Mouse (Mus musculus): ENCODE measurements around the gene Ppp2r5a.
"Not testable (repeated sequence)": the region's sequence is repeated elsewhere in the genome, so short reads cannot be mapped to it uniquely, and the experiment has no call there.

Ppp2r5a gene

DNA sequence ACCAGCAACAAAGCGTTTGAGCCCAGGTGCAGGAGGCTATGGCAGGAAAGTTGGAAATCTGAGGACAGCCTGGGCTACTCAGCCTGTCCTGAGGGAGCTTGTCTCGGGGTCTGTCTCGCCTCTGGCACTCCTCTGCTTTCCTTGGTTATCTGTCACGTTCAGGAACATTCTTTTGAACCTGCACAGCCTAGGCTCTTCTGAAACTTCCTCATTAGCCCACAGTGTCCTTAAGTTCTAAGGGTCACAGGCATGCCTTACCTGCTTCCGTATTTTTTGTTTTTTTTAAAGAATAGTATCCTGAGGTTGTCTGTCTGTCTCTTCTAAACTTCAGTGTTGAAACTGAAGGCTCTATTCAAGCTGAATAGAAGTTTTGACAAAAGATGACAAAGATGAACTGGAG, at the start of gene Ppp2r5a:
Gene Ppp2r5a, minus strand, starts transcription at position 199 of the 400 bp plus-strand sequence.
- no peak for DNase-seq (ENCODE audit: low read depth, low spot score)

DNA sequence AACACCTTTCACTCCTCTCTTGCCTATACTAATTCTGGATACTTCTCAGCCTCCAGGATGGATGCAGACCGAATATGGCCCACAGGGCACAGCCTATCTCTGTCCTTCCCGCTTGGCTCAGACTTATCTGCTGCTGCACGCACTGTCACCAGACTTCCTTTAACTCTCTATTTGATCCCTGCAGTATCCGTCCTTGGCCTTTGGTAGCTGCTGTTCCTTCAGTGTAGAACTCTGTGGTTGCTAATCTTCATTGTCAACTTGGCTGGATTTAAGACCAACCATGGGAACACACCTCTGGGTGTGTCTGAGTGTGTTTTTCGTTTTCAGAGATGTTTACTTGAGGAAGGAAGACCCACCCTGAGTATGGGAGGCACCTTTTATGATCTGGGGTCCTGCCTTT, 47.5 kb upstream of the Ppp2r5a start:
- no peak for DNase-seq (ENCODE audit: low read depth, low spot score)

DNA sequence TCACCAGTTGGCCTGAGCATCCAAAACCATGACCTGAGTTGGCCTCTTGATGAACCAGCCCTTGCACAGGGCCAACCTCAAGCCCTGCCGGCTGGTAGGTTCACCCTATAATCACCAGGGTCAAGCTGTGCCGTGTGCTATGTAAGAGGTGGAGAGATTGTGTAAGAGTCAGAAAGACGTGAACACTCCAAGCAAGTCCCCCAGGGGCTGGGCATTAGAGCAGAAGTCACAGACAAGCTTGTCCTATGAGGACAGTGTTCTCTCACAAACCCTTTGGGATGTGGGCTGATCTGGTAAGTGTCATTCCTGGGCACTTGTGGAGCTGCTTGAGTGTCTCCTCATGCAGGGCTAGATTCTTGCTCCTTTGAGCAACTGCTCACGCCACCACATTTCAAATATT, 46.5 kb upstream of the Ppp2r5a start:
- DNase-seq (ENCODE audit: low read depth, low spot score), result no peak

DNA sequence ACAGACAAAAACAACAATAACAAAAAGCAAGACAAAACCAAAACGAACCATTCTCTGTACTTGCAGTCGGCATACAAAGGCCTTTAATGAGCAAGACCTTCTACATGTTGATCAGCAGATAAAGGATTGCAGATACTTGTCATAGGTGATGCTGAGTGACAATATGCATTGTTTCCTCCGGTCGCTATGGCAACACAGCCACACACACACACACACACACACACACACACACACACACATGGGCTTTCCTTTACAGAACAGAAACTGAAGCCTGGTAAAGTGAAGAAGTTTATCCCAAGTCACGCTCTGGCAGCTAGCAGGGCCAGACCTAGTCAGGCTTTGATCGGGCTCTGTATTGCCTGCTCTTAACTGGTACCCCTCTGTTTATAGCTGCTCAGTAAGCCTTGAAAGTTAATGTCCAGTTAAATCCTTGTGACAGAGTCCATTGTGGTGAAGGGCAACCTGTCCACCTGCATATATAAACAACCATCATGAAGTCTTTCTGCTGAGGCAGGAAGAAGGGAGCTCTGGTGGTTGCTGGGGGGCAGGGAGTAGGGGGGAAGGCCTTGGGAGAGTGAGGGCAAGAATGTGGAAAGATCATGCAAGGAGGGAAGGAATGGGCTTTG, 44.4 kb upstream of the Ppp2r5a start:
- DNase-seq (ENCODE audit: low read depth, low spot score), result peak; percentile 83

DNA sequence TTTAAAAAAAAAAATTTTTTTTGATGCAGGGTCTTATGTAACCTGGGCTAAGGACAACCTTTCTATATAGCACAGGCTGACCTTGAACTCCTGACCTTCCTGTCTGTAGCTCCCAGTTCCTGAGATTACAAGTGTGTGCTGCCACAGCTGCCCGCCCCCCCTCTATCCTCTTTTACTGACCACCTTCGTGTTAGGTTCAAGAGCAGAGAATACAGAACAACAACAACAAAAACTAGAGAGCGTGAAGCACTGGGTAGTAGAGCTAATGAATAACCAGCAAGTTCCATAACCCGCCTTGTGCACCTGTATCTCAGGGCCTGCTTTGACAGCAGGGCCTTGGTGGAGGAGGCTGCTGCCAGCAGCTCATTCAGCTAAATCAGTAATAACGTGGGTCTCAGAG, 43.2 kb upstream of the Ppp2r5a start:
- peak; percentile 85 for DNase-seq (ENCODE audit: low read depth, low spot score)

DNA sequence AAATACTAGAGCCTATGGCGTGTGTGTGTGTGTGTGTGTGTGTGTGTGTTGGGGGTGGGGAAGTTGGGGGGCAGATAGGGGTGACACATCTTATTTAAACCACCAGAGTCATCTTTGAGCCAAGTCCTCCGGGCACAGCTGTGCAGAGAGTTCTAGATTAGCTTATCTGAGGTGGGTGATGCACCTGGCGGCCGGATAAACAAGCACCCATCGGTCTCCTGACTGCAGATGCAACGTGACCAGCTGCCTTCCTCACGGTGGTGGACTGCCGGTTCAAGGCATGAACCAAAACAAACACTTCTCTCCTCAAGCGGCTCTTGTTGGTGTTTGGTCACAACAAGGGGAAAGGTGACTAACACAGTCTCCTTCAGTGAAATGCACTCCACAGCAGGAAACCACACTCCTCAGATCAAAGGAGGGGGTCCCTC, 42.8 kb upstream of the Ppp2r5a start:
- peak; percentile 92 for DNase-seq (ENCODE audit: low read depth, low spot score)

DNA sequence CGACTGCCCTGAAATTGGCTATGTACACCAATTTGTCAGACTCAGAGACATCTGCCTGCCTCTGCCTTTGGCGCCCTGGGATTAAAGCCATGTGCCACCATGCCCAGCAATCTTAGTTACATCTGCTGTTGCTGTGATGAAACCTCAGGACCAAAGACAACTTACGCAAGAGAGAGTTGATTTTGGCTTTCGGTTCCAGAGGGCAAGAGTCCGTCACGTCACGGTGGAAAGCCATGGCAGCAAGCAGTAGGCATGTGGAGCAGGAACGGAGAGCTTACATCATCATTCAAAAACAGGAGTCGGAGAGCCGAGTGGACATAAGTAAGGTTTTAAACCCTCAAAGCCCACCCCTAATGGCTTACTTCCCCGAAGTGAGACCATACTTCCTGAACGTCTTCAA, 42.3 kb upstream of the Ppp2r5a start:
- no peak for DNase-seq (ENCODE audit: low read depth, low spot score)

DNA sequence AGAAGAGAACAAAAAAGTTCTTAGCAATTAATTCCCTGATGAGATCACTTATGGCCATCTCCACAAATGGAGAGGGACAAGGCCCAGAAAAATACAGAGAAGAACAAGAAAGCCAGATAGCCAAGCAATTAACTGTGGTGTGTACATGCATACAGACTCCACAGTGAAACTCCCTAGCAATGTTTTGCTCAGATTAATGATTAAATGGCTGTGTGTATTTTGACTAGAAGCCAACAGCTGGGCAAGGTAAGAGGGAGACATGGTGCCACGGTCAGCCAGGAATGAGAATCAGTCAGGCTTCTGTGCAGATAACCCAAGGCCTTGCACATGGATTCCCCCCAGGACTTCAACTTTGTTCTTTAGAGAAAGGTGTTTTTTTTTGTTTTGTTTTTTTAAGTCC, 41.4 kb upstream of the Ppp2r5a start:
- DNase-seq (ENCODE audit: low read depth, low spot score), result peak; percentile 22

DNA sequence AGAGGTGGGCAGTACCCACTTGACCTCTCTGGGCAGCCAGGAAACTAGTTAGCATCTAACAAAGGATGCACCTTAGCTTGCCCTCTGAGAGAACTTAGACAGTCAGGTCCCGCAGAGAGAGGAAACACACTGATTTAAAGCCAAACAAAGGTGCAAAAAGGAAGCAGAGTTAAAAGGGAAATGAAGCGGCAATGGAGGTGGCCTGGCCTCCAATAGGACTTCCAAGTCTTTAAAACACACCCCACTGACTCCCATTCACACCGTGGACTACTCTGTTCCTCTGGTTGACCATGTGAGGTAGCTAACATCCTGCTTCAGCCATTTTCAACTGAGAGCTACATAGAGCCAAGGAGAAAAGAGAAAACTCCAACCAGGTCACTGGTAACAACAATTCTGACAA, 35.9 kb upstream of the Ppp2r5a start:
- no peak for DNase-seq (ENCODE audit: low read depth, low spot score)

DNA sequence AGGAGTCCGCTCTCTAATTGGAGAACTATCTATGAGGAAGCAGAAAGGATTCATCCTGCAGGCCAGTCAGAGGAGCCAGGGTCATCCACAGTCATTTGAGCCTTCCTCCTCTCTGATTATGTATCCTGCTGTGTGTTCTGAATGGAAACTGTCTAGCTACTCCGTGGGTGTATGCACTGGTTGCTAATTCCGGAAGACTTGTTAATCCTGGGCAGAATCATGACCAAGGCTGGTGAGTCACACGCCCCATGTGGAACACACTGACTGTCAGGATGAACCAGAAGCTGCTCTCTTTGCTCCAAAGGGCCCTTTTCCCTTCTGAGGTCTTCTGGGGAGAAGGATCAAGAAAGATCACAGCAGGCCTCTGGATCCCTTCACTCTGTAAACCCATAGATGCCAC, 35.5 kb upstream of the Ppp2r5a start:
- no peak for DNase-seq (ENCODE audit: low read depth, low spot score)

DNA sequence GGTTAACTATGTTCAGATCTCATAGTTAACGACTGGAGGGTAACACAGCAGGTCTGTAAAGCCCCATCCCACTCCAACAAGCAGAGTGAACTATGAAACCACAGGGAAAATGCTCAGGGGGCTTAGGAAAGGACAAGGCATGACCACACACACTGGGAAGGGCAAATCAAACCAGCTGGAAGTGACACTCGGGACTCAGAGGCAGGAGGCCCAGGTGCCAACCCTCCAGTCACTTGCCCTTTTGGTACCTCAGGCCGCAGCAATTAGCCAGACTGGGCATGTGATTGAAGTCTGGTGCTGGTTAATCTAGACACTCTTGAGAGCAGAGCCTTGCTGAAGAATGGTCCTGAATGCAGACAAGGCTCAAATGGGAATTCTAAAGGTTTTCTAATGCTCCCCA, 33.6 kb upstream of the Ppp2r5a start:
- no peak for DNase-seq (ENCODE audit: low read depth, low spot score)

DNA sequence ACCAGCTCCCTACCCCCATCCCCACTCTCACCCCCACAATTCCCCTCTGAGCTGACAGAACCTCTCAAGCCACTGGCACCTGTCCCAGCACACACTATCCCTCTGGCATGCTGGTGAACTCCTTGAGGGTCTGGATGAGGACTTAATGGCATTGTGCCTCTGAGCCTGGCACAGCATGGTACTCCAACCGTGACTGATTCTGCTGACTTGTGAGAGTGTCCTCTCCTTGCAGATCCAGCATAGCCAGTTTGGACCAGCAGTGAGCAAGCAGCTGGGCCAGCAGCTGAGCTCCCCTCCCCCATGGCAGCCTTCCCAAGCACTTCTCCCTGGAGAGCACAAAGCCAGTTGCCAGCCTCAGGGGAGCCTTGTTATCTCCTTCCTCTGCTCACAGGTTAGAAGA, 32.3 kb upstream of the Ppp2r5a start:
- no peak for DNase-seq (ENCODE audit: low read depth, low spot score)

DNA sequence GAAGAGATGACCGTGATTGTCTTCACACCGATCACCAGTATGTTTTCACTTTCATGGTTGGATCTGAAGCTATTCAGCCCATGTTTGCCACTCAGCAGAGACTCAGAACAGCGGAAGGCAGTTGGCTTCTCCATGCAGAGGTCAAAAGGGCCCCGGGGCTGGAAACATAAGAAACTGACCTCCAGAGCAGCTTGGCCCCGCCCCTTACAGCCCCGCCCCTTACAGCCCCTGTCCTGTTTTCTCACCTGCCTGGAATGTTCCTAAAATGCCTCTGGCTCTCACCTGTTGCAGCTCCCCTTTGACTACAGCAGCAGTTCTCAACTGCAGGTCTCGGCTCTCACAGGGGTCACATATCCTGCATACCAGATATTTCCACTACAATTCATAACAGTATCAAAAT, 29.5 kb upstream of the Ppp2r5a start:
- no peak for DNase-seq (ENCODE audit: low read depth, low spot score)

DNA sequence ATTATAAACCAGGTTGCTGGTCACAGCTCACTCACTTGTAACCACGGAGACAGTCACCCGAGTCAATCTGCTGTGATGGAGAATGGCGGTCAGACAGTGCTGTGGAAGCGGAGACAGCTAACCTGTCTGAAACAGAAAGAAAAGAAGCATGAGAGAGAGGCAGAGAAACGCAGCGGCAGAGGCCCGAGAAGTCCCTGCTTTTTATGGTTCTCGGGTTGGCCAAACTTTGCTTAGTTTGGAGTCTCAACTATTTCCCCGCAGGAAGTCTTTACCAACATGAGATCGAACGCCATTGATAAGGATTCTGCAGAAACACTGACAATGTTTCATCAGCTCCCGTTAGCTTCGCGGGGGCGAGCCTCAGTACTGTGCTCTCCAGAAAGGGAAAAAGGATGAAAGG, 29.0 kb upstream of the Ppp2r5a start:
- DNase-seq (ENCODE audit: low read depth, low spot score), result no peak

DNA sequence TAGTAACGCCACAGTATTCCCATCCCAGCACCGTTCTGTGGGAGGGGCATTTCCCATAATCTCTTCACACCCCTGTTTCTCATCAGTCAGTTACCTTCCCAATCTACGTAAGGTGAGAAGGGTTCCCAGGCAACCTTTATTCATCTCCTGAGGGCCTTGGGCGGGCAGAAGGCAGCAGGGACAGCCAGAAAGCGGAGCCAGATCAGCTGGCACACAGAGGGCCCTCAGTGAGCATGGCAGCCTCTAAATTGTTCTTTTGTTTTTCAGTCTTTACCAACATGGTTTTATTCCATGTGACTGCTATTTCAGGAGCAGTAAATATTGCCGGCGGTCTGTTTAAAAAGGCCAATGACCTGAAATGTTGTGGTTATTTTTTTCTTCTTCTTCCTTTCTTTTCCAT, 27.0 kb upstream of the Ppp2r5a start:
- DNase-seq (ENCODE audit: low read depth, low spot score), result no peak

DNA sequence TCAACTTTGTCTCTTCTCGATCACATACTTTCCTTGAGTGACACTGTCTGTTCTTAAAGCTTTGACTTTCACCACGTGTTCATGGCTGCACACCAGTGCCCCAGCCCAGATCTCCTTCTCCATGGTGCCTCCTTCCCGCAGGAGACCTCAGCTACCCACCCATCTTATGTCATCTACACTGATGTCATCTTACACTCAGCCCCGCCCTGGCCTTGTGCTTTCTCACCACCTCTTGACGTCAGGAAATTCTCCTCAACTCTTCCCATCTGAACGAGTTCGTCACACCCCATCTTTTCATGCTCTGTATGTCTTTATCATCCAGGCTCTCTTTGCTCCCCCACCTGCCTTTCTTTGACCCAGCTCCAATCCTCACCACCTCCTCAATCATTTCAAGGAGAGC, 22.8 kb upstream of the Ppp2r5a start:
- no peak for DNase-seq (ENCODE audit: low read depth, low spot score)

DNA sequence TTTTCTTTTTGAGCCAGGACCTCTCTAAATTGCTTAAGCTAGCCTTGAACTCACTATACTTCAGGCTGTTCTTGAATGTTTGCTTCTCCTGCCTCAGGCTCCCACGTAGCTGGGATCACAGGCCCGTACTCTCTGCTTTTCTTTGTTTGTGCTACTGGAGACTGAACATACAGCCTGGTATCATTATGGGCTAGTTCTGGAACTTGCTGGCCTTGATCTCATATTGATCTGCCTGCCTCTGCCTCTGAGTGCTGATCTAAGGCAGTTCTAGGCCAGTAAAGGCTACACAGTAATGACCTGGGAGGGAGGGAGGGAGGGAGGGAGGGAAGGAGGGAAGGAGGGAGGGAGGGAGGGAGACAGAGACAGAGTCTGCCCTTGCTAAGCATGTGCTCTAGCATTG, 20.1 kb upstream of the Ppp2r5a start:
- no peak for DNase-seq (ENCODE audit: low read depth, low spot score)

DNA sequence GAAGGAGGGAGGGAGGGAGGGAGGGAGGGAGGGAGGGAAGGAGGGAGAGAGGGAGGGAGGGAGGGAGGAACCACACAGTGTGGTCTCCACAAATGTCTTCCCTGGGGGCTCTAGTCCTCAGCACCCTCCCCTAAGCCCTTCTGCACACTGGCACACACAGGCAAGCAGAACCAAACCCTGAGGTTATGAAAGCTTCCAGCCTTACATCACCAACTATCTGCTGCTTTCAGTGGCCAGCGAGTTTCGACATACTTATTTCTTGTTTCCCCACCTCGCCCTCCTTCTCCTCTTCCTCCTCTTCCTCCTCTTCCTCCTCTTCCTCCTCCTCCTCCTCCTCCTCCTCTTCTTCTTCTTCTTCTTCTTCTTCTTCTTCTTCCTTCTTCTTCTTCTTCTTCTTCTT, 19.6 kb upstream of the Ppp2r5a start:
- not testable (repeated sequence) for DNase-seq (ENCODE audit: low read depth, low spot score)

DNA sequence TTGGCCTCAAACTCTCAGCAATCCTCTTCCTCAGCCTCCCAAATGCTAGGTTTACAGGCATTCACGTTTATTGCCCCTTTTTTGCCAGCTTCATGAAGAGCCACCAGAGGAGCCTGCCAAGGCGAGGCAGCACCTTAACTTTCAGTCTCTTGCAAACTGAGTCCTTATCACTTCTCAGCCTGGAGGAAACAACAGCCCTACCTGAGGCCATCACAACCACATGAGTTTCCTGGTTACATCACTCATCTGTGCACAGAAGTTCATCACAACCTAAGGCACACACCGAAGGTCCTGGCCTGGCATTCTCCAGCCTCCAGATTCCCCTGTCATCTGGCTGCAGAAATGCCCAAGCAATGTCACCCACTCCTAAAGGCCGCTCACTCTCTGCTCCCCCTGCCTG, 19.1 kb upstream of the Ppp2r5a start:
- DNase-seq (ENCODE audit: low read depth, low spot score), result no peak

DNA sequence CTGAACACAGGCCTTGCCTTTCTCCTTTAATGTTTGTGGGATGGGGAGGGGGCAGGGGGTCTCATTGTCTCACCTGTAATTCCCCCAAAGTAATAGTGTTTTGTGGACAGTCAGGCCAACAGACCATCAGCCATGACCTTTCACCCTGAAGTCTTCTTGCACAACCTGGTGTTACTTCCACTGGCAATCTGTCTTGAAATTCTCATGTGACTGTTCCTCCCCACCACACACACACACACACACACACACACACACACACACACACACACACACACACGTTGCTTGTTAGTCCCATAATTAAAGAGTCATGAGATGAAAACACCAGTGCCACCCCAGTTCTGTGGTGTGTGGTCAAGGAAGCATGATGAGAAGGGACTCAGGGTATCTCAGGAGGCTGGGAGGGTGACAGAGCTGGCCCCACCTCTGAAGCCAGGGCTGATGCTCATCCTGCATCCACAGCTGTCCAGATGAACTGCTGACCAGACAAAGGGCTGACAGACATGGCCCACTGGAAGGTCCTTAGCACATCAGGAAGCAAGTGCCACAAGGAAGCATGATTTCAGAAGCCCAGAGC, 18.4 kb upstream of the Ppp2r5a start:
- DNase-seq (ENCODE audit: low read depth, low spot score), result no peak

DNA sequence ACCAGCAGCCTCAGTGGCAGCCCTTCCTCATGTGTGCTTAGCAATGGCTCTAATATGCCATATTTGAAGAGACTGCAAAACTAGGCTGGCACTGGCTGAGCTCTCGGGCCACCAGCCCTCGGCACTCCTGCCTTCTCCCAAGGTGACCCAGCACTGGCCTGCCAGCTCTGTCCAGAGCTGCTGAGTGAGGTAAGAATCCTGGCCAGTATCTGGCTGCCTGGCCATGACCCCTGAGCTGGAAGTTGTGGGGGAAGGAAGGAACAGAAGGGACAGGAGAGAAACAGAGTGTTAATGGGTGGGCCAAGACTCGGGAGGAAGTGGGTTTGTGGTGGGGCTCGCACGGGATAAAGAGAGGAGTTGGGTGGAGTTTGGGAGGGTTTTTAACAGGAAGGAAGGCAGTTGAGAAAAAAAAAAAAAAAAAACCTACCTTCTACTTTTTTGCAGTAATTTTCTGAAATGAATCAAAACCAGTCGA, 17.9 kb upstream of the Ppp2r5a start:
- DNase-seq (ENCODE audit: low read depth, low spot score), result no peak

DNA sequence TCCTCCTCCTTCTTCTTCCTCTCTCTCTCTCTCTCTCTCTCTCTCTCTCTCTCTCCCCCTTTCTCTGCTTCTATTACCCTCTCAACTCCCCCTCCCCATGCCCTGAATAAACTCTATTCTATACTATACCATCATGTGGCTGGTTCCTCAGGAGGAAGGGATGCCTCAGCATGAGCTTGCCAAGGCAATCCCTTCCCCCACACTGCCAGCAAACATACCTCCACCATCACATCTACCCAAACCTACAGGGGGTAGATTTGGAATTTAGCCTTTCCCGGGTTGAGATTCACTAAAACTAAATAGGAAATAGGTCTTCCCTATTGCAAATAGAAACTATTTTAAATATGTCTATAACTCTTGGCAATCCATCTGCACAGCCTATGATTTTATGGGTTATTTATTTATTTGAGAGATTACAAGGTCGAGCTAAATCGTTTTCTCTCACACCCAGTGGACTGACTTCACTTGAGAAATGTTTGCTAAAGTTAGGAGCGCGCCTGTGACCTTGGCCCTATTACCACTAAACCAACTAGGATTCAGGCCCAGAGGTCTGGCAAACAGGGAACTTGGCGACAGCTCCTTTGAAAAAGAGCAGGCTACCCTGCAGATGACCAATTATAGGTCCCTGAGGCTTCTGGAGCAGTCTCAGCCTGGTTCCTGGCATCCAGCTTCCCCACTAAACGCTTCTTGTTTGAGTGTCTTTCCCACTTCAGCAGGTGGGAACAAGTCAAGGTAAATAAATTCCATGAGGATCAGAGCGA, 17.1 kb upstream of the Ppp2r5a start:
- DNase-seq (ENCODE audit: low read depth, low spot score), result no peak

DNA sequence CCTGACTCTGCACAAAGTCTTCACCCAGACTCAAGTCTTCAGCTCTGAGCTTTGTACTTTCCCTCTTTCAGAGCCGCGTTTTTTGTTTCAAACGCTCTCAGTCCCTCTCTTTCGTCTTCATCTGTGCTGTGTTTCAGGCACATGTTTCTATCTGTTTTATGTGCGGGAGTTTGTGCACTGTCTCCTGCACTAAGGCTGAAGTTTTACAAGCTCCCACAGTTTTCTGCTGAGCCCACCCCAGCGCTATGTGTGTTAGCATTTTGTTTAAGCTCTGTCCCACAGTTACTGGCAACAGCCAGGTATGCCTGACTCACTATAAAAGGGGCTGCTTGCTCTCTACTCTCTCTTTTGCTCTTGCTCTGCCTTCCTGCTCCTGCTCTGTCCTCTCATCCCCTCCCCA, 16.3 kb upstream of the Ppp2r5a start:
- DNase-seq (ENCODE audit: low read depth, low spot score), result no peak
